Mouse (Mus musculus) lung, postnatal 0 days (tissue): ENCODE measurements at regions not wholly inside any gene's neighbourhood (a gene's known extent, or its start where the extent isn't known, plus 50 kb on each side); places are given as distances from the start of the nearest gene placed in this dataset.

Source experiments
- CTCF ChIP-seq: IDR thresholded peaks from 2 replicates; pipeline ENCODE4 v1.5.1; 2016; ENCODE audit warnings: antibody characterized with exemption, mild to moderate bottlenecking
- EP300 ChIP-seq: IDR thresholded peaks from 2 replicates; pipeline ENCODE4 v1.6.1; 2016; ENCODE audit warnings: antibody characterized with exemption, mild to moderate bottlenecking, control low read depth

DNA sequence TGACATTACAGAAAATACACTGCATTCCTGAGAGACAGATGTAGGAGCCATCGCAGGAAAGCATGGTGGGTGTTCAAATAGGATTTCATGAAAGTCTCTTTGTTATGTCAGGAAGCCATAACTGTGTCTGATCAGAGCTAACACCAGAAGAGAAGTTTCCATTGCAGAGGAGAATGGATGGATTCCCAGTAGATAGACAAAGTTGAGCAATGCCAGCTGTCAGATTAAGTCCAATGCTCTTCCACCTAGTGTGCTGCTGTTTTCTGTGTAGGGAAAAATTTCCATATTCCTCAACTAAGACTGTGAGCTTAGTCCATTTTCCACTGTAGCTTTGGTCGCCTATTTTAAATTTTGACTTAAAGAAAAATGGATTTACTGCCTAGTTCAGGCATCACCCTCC is 262.0 kb upstream of the Camk1g start:
- TF ChIP-seq EP300 (no peak), CTCF (no peak)
